7 mouse cellular contexts compared by ENCODE assay signal in the genomic region with DNA sequence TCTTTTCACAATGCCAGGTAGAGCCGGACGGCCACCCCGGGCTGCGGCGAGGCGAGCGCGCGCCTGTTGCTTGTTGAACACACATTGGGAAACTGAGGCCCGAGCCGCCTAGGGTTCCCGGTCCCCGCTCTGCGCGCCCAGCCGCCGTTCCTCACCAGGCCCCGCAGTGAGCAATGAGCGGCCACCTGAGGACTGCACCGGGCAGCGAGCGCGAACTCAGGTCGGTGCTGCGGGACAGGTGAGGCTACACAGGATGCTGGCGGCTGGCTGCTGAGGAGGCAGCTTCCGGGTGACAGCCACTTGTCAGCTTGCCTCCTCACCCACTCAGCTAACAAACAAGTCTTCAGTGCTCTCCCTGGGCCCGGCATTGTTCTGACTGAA. TPM values are rescaled to one million over a fixed set of nuclear protein-coding genes. Genes with fewer than 3 reads are reported as not detected.
DNase-seq lines count a peak whose midpoint lies in the region; ATAC-seq lines count a peak whose summit lies in the region.

No protein-coding gene starts in this region.

- H3K9ac ChIP-seq in lung, embryonic 15.5 days = peak overlapping the region; percentile 27
- H3K9ac ChIP-seq in intestine, embryonic 14.5 days (ENCODE audit: low read length) = peak overlapping the region; percentile 34; the same call in 1 of the 2 replicates
- peak overlapping the region; percentile 85 for H3K9ac ChIP-seq in neural tube, embryonic 15.5 days (replicated peaks)

- H3K36me3 ChIP-seq in lung, embryonic 15.5 days = no peaks in the 10 kb centered on the region
- no peaks in the 10 kb centered on the region for H3K36me3 ChIP-seq in forebrain, embryonic 10.5 days (replicated peaks)
- H3K36me3 ChIP-seq in intestine, embryonic 14.5 days (ENCODE audit: control insufficient read depth, insufficient read depth, low read length) = no peaks in the 10 kb centered on the region
- no peaks in the 10 kb centered on the region for H3K36me3 ChIP-seq in neural tube, embryonic 15.5 days

- H3K4me1 ChIP-seq in lung, embryonic 15.5 days = peaks cover 12% of the 10 kb centered on the region
- peaks cover 24% of the 10 kb centered on the region for H3K4me1 ChIP-seq in forebrain, embryonic 10.5 days
- H3K4me1 ChIP-seq in intestine, embryonic 14.5 days (replicated peaks; ENCODE audit: control insufficient read depth, insufficient read depth, low read length) = no peaks in the 10 kb centered on the region
- H3K4me1 ChIP-seq in neural tube, embryonic 15.5 days = peaks cover 26% of the 10 kb centered on the region

- H3K27me3 ChIP-seq in lung, embryonic 15.5 days = peaks cover 35% of the 10 kb centered on the region
- H3K27me3 ChIP-seq in forebrain, embryonic 10.5 days (ENCODE audit: poor library complexity, severe bottlenecking) = peaks cover 50% of the 10 kb centered on the region
- H3K27me3 ChIP-seq in intestine, embryonic 14.5 days (replicated peaks; ENCODE audit: control insufficient read depth, insufficient read depth, low read length) = peaks cover 17% of the 10 kb centered on the region
- H3K27me3 ChIP-seq in neural tube, embryonic 15.5 days (replicated peaks) = no peaks in the 10 kb centered on the region

- peak; percentile 48 for ATAC-seq in lung, embryonic 15.5 days (ENCODE audit: borderline replicate concordance, extremely low read depth, low FRiP score, low TSS enrichment)
- peak; percentile 46 for ATAC-seq in intestine, embryonic 14.5 days (replicated peaks; ENCODE audit: low FRiP score, low TSS enrichment, low read depth)
- ATAC-seq in neural tube, embryonic 15.5 days (ENCODE audit: low FRiP score) = peak; percentile 42; the same call in 1 of the 2 replicates

- no peak overlapping the region for H3K27ac ChIP-seq in lung, embryonic 15.5 days
- peak overlapping the region; percentile 85 for H3K27ac ChIP-seq in forebrain, embryonic 10.5 days
- H3K27ac ChIP-seq in intestine, embryonic 14.5 days (ENCODE audit: low read depth) = no peak overlapping the region
- H3K27ac ChIP-seq in neural tube, embryonic 15.5 days (replicated peaks) = peak overlapping the region; percentile 99

- H3K4me2 ChIP-seq in lung, embryonic 15.5 days = peak overlapping the region; percentile 99
- H3K4me2 ChIP-seq in intestine, embryonic 14.5 days (ENCODE audit: low read length) = peak overlapping the region; percentile 75
- H3K4me2 ChIP-seq in neural tube, embryonic 15.5 days = peak overlapping the region; percentile 80

- H3K4me3 ChIP-seq in lung, embryonic 15.5 days = peak overlapping the region; percentile 61
- H3K4me3 ChIP-seq in forebrain, embryonic 10.5 days = peak overlapping the region; percentile 65
- H3K4me3 ChIP-seq in intestine, embryonic 14.5 days (ENCODE audit: low read depth, low read length) = peak overlapping the region; percentile 56
- peak overlapping the region; percentile 87 for H3K4me3 ChIP-seq in neural tube, embryonic 15.5 days (replicated peaks)

- no peak for DNase-seq in lung, postnatal 36 days
- no peak for DNase-seq in forebrain, embryonic 10.5 days (ENCODE audit: extremely low spot score, low spot score)
- DNase-seq in intestine, embryonic 14.5 days (ENCODE audit: low spot score) = no peak
- no peak for DNase-seq in gastrocnemius, adult 18-20 months (ENCODE audit: low spot score)
- no peak for DNase-seq in adrenal gland, postnatal 4 days (ENCODE audit: low spot score in 2 of 2)

- no peaks in the 10 kb centered on the region for H3K9me3 ChIP-seq in lung, embryonic 15.5 days
- H3K9me3 ChIP-seq in forebrain, embryonic 10.5 days = no peaks in the 10 kb centered on the region; the same call in 1 of the 2 replicates
- H3K9me3 ChIP-seq in intestine, embryonic 14.5 days (ENCODE audit: control insufficient read depth, low read length) = no peaks in the 10 kb centered on the region
- H3K9me3 ChIP-seq in neural tube, embryonic 15.5 days (replicated peaks) = no peaks in the 10 kb centered on the region

- WGBS in lung, embryonic 15.5 days = under 1% methylated on average over 28 of the region's 28 CpGs
- under 1% methylated on average over 28 of the region's 28 CpGs for WGBS in forebrain, embryonic 10.5 days
- WGBS in intestine, embryonic 14.5 days = 2% methylated on average over 28 of the region's 28 CpGs
- 1% methylated on average over 28 of the region's 28 CpGs for WGBS in neural tube, embryonic 15.5 days

RNA-seq across cellular contexts. Expression of a gene that starts 55.9 kb away (rescaled TPM):
- polyA plus RNA-seq in lung, embryonic 15.5 days (2015; fragmentation: Nextera tagmentation; extraction: Ambion mirVana) = 1.0 and 1.2 TPM in 2 replicates
- polyA plus RNA-seq in forebrain, embryonic 10.5 days (2016; fragmentation: Nextera tagmentation; extraction: Ambion mirVana) = 17.8 and 19.4 TPM in 2 replicates
- polyA plus RNA-seq in intestine, embryonic 14.5 days (2014; fragmentation: Nextera tagmentation; extraction: Ambion mirVana) = 4.8 and 6.0 TPM in 2 replicates
- 279 and 335 TPM in 2 replicates for polyA plus RNA-seq in neural tube, embryonic 15.5 days (2015; fragmentation: Nextera tagmentation; extraction: Ambion mirVana)
- not detected for total RNA-seq in gastrocnemius, adult 18-20 months (2021)
- 10 to 100 TPM in 1 of 2 experiments, 1 to 10 TPM in 1; 4.8 to 10.6 TPM for total RNA-seq in adrenal gland, postnatal 4 days (2021)

Comparison
In these comparisons a context has a peak if more than half of its experiments do, and no peak if none do; other contexts are left out.
1. H3K27ac ChIP-seq: peak in forebrain, embryonic 10.5 days (single experiment) and neural tube, embryonic 15.5 days (single experiment); none in lung, embryonic 15.5 days (single experiment) and intestine, embryonic 14.5 days (single experiment).
2. H3K9ac ChIP-seq: peak in every context shown above with its lines; median percentile 85 in neural tube, embryonic 15.5 days; 34 in intestine, embryonic 14.5 days; 27 in lung, embryonic 15.5 days.
3. RNA of a gene that starts 55.9 kb away (polyA plus RNA-seq): 279 to 335 TPM in neural tube, embryonic 15.5 days; 17.8 to 19.4 TPM in forebrain, embryonic 10.5 days, 4.8 to 6.0 TPM in intestine, embryonic 14.5 days and 1.0 to 1.2 TPM in lung, embryonic 15.5 days; every median in the first group is over 10 times any median in the second.
4. Peak in every context shown above with its lines, with median percentiles within 50 percentile points of each other: ATAC-seq, H3K4me2 ChIP-seq and H3K4me3 ChIP-seq.